8 mouse cellular contexts compared by ENCODE assay signal in genomic region chr1:154500187-154500866, GRCm38 (mm10).
DNase-seq lines count a peak whose midpoint lies in the region; ATAC-seq and TF ChIP-seq lines count a peak whose summit lies in the region.

No protein-coding gene starts in this region.

- TF ChIP-seq CTCF in lung, adult 2 months (IDR thresholded peaks at IDR 0.05; ENCODE audit: insufficient read depth, low read length) = no peak

- ATAC-seq in hindbrain, embryonic 15.5 days (ENCODE audit: low FRiP score, low read depth) = peak; percentile 86
- peak; percentile 78; the same call in 1 of the 2 replicates for ATAC-seq in midbrain, embryonic 11.5 days (ENCODE audit: low FRiP score)

- peak overlapping the region; percentile 54 for H3K27ac ChIP-seq in hindbrain, embryonic 15.5 days (replicated peaks)
- no peak overlapping the region for H3K27ac ChIP-seq in midbrain, embryonic 11.5 days (ENCODE audit: low read depth, low read length)

- H3K36me3 ChIP-seq in hindbrain, embryonic 15.5 days = no peaks in the 10 kb centered on the region
- H3K36me3 ChIP-seq in midbrain, embryonic 11.5 days (ENCODE audit: control insufficient read depth, insufficient read depth, low read length) = no peaks in the 10 kb centered on the region

- H3K9me3 ChIP-seq in hindbrain, embryonic 15.5 days = no peaks in the 10 kb centered on the region
- no peaks in the 10 kb centered on the region for H3K9me3 ChIP-seq in midbrain, embryonic 11.5 days (ENCODE audit: control insufficient read depth, low read length)

- no peaks in the 10 kb centered on the region for H3K27me3 ChIP-seq in hindbrain, embryonic 15.5 days
- no peaks in the 10 kb centered on the region for H3K27me3 ChIP-seq in midbrain, embryonic 11.5 days (ENCODE audit: control insufficient read depth, insufficient read depth, low read length)

- no peak for TF ChIP-seq POLR2A in lung, adult 2 months (IDR thresholded peaks at IDR 0.05; ENCODE audit: borderline replicate concordance, extremely low read depth, low read depth, low read length)

- H3K4me2 ChIP-seq in hindbrain, embryonic 15.5 days = no peak overlapping the region
- H3K4me2 ChIP-seq in midbrain, embryonic 11.5 days = no peak overlapping the region

- H3K4me1 ChIP-seq in hindbrain, embryonic 15.5 days (replicated peaks) = peaks cover 13% of the 10 kb centered on the region
- H3K4me1 ChIP-seq in midbrain, embryonic 11.5 days (ENCODE audit: control insufficient read depth, insufficient read depth, low read length) = peaks cover 6% of the 10 kb centered on the region; the same call in 1 of the 2 replicates
- no peaks in the 10 kb centered on the region for H3K4me1 ChIP-seq in lung, adult 2 months (ENCODE audit: control insufficient read depth, insufficient read depth, low read length)

- 25% methylated on average over 3 of the region's 3 CpGs for WGBS in hindbrain, embryonic 15.5 days
- 39% methylated on average over 3 of the region's 3 CpGs for WGBS in midbrain, embryonic 11.5 days
- WGBS in lung, adult 2 months = 42% methylated on average over 3 of the region's 3 CpGs

- DNase-seq in R1 (ENCODE audit: low read depth, low spot score) = peak; percentile 7
- peak; percentile 20 for DNase-seq in embryo, embryonic 10 days (ENCODE audit: low spot score)
- DNase-seq in midbrain, embryonic 11.5 days (ENCODE audit: low spot score, missing footprints) = no peak
- no peak for DNase-seq in thymus, postnatal 10 days (ENCODE audit: low spot score in 2 of 2)
- no peak for DNase-seq in lung, postnatal 14 days
- no peak for DNase-seq in lung, adult 2 months
- no peak for DNase-seq in adrenal gland, adult (ENCODE audit: inconsistent age in 2 of 2, low spot score in 1 of 2)

- H3K4me3 ChIP-seq in hindbrain, embryonic 15.5 days = no peak overlapping the region
- H3K4me3 ChIP-seq in midbrain, embryonic 11.5 days (ENCODE audit: low read depth, low read length) = no peak overlapping the region
- H3K4me3 ChIP-seq in lung, adult 2 months (replicated peaks; ENCODE audit: extremely low read depth, low read depth, low read length) = no peak overlapping the region

- no peak overlapping the region for H3K9ac ChIP-seq in hindbrain, embryonic 15.5 days
- H3K9ac ChIP-seq in midbrain, embryonic 11.5 days (ENCODE audit: low read length) = no peak overlapping the region

Comparison
In these comparisons a context has a peak if more than half of its experiments do, and no peak if none do; other contexts are left out.
1. DNase-seq: peak in R1 (single experiment) and embryo, embryonic 10 days (single experiment); none in midbrain, embryonic 11.5 days (single experiment), thymus, postnatal 10 days (0 of 2), lung, postnatal 14 days (single experiment), lung, adult 2 months (single experiment) and adrenal gland, adult (0 of 2).